Mouse (Mus musculus): Measurements from ENCODE around the gene Mrpl27.

DNA sequence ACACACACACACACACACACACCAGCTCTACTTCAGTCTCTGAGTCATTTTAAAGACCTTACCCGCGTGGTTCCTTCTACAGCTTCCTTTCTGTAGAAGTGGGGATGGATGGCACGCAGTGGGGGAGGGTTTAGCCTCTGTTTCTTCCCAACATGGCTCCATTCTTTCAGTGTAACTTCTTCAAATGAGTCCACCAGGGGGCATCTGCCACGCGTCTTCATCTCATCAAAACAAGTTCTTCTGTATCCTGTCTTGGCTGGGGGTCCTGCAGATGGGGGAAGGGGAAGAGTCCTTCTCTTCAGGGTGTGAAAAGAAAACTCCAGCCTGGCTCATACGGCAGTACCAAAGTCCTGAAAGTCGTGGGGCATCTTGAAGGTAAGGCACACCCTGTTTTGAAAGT, 50.5 kb downstream of the Mrpl27 start:
- TF ChIP-seq CTCF (IDR thresholded peaks at IDR 0.05; ENCODE audit: control insufficient read depth, insufficient read depth, insufficient read length): no peak
- TF ChIP-seq MAX (IDR thresholded peaks at IDR 0.05): no peak
- TF ChIP-seq CEBPB (IDR thresholded peaks at IDR 0.05; ENCODE audit: low read depth): no peak
- no peak for TF ChIP-seq USF1 (IDR thresholded peaks at IDR 0.05; ENCODE audit: low read depth)
